Mouse (Mus musculus): ENCODE measurements at regions not wholly inside any gene's neighbourhood (a gene's known extent, or its start where the extent isn't known, plus 50 kb on each side); places are given as distances from the start of the nearest gene placed in this dataset.

GRCm38 (mm10) chr4:54328711-54329427 lies 503.0 kb downstream of the Tmem38b start:
- Histone ChIP-seq H3K27me3 (ENCODE audit: control insufficient read depth, insufficient read depth, insufficient read length) (no peaks in the 10 kb centered on the region), H3K79me2 (ENCODE audit: control insufficient read depth, insufficient read depth) (no peaks in the 10 kb centered on the region), H3K36me3 (ENCODE audit: control insufficient read depth, insufficient read depth) (no peaks in the 10 kb centered on the region), H3K4me3 (no peak overlapping the region), H3K4me2 (ENCODE audit: low read depth) (no peak overlapping the region), H3ac (ENCODE audit: control insufficient read depth, insufficient read length) (no peak overlapping the region)
- TF ChIP-seq TCF12 (IDR thresholded peaks at IDR 0.05; ENCODE audit: insufficient read depth, poor library complexity, severe bottlenecking): no peak
- no peak for TF ChIP-seq POLR2A (IDR thresholded peaks at IDR 0.05; ENCODE audit: insufficient read length, low read depth)
- TF ChIP-seq MYOG (IDR thresholded peaks at IDR 0.05; ENCODE audit: control insufficient read depth in 1 of 3, insufficient read depth in 1 of 3, insufficient read length in 2 of 3, low read depth in 2 of 3): no peak
- no peak for TF ChIP-seq SRF (IDR thresholded peaks at IDR 0.05; ENCODE audit: control insufficient read depth, insufficient read length, low read depth)
- no peak for TF ChIP-seq POLR2AphosphoS2 (IDR thresholded peaks at IDR 0.05; ENCODE audit: insufficient read length, low read depth)
- TF ChIP-seq TCF3 (IDR thresholded peaks at IDR 0.05; ENCODE audit: insufficient read length, low read depth): no peak
- TF ChIP-seq CEBPB (IDR thresholded peaks at IDR 0.05; ENCODE audit: insufficient read depth, poor library complexity, severe bottlenecking): no peak
- TF ChIP-seq REST (IDR thresholded peaks at IDR 0.05; ENCODE audit: insufficient read depth, insufficient read length): no peak
- no peak for TF ChIP-seq MYOD1 (IDR thresholded peaks at IDR 0.05; ENCODE audit: control insufficient read depth in 1 of 3, insufficient read length in 2 of 3, low read depth in 2 of 3)
- TF ChIP-seq E2F4 (IDR thresholded peaks at IDR 0.05; ENCODE audit: insufficient read depth): no peak
- TF ChIP-seq MAX (IDR thresholded peaks at IDR 0.05; ENCODE audit: low read depth): no peak
- no peak for TF ChIP-seq USF1 (IDR thresholded peaks at IDR 0.05; ENCODE audit: low read depth)

- H3ac ChIP-seq (ENCODE audit: control insufficient read depth, insufficient read length): no peak overlapping the region
- no peaks in the 10 kb centered on the region for H3K36me3 ChIP-seq (ENCODE audit: control insufficient read depth, insufficient read depth)
- H3K79me2 ChIP-seq (ENCODE audit: control insufficient read depth, insufficient read depth): no peaks in the 10 kb centered on the region
- no peak for TF ChIP-seq CEBPB (IDR thresholded peaks at IDR 0.05; ENCODE audit: insufficient read depth, poor library complexity, severe bottlenecking)
- TF ChIP-seq TCF12 (IDR thresholded peaks at IDR 0.05; ENCODE audit: insufficient read depth, poor library complexity, severe bottlenecking): no peak
- TF ChIP-seq MYOG (IDR thresholded peaks at IDR 0.05; ENCODE audit: control insufficient read depth in 1 of 3, insufficient read depth in 1 of 3, insufficient read length in 2 of 3, low read depth in 2 of 3): no peak
- no peak for TF ChIP-seq TCF3 (IDR thresholded peaks at IDR 0.05; ENCODE audit: insufficient read length, low read depth)
- no peak for TF ChIP-seq USF1 (IDR thresholded peaks at IDR 0.05; ENCODE audit: low read depth)
- no peak for TF ChIP-seq MYOD1 (IDR thresholded peaks at IDR 0.05; ENCODE audit: control insufficient read depth in 1 of 3, insufficient read length in 2 of 3, low read depth in 2 of 3)
- TF ChIP-seq POLR2AphosphoS2 (IDR thresholded peaks at IDR 0.05; ENCODE audit: insufficient read length, low read depth): no peak
- TF ChIP-seq SRF (IDR thresholded peaks at IDR 0.05; ENCODE audit: control insufficient read depth, insufficient read length, low read depth): no peak
- TF ChIP-seq REST (IDR thresholded peaks at IDR 0.05; ENCODE audit: insufficient read depth, insufficient read length): no peak
- H3K4me2 ChIP-seq (ENCODE audit: low read depth): no peak overlapping the region
- H3K4me3 ChIP-seq: no peak overlapping the region
- no peaks in the 10 kb centered on the region for H3K27me3 ChIP-seq (ENCODE audit: control insufficient read depth, insufficient read depth, insufficient read length)
These were observed 504.8 kb downstream of the Tmem38b start for GRCm38 (mm10) chr4:54330686-54331085.

GRCm38 (mm10) chr4:54331588-54332211 lies 505.9 kb downstream of the Tmem38b start:
- Histone ChIP-seq H3K27me3 (ENCODE audit: control insufficient read depth, insufficient read depth, insufficient read length) (no peaks in the 10 kb centered on the region), H3K4me3 (no peak overlapping the region), H3ac (ENCODE audit: control insufficient read depth, insufficient read length) (no peak overlapping the region), H3K36me3 (ENCODE audit: control insufficient read depth, insufficient read depth) (no peaks in the 10 kb centered on the region), H3K79me2 (ENCODE audit: control insufficient read depth, insufficient read depth) (no peaks in the 10 kb centered on the region), H3K4me2 (ENCODE audit: low read depth) (peak overlapping the region; percentile 20)
- TF ChIP-seq MYOG (IDR thresholded peaks at IDR 0.05; ENCODE audit: control insufficient read depth in 1 of 3, insufficient read depth in 1 of 3, insufficient read length in 2 of 3, low read depth in 2 of 3): no peak
- TF ChIP-seq POLR2A (IDR thresholded peaks at IDR 0.05; ENCODE audit: insufficient read length, low read depth): no peak
- TF ChIP-seq MYOD1 (IDR thresholded peaks at IDR 0.05; ENCODE audit: control insufficient read depth in 1 of 3, insufficient read length in 2 of 3, low read depth in 2 of 3): no peak
- no peak for TF ChIP-seq SRF (IDR thresholded peaks at IDR 0.05; ENCODE audit: control insufficient read depth, insufficient read length, low read depth)
- no peak for TF ChIP-seq CEBPB (IDR thresholded peaks at IDR 0.05; ENCODE audit: insufficient read depth, poor library complexity, severe bottlenecking)
- no peak for TF ChIP-seq TCF3 (IDR thresholded peaks at IDR 0.05; ENCODE audit: insufficient read length, low read depth)
- no peak for TF ChIP-seq POLR2AphosphoS2 (IDR thresholded peaks at IDR 0.05; ENCODE audit: insufficient read length, low read depth)
- no peak for TF ChIP-seq USF1 (IDR thresholded peaks at IDR 0.05; ENCODE audit: low read depth)
- no peak for TF ChIP-seq TCF12 (IDR thresholded peaks at IDR 0.05; ENCODE audit: insufficient read depth, poor library complexity, severe bottlenecking)
- TF ChIP-seq E2F4 (IDR thresholded peaks at IDR 0.05; ENCODE audit: insufficient read depth): no peak
- TF ChIP-seq MAX (IDR thresholded peaks at IDR 0.05; ENCODE audit: low read depth): no peak
- TF ChIP-seq REST (IDR thresholded peaks at IDR 0.05; ENCODE audit: insufficient read depth, insufficient read length): no peak

GRCm38 (mm10) chr4:54332261-54332660 lies 506.4 kb downstream of the Tmem38b start:
- Histone ChIP-seq H3K27me3 (ENCODE audit: control insufficient read depth, insufficient read depth, insufficient read length) (no peaks in the 10 kb centered on the region), H3ac (ENCODE audit: control insufficient read depth, insufficient read length) (no peak overlapping the region), H3K36me3 (ENCODE audit: control insufficient read depth, insufficient read depth) (no peaks in the 10 kb centered on the region), H3K79me2 (ENCODE audit: control insufficient read depth, insufficient read depth) (no peaks in the 10 kb centered on the region), H3K4me2 (ENCODE audit: low read depth) (no peak overlapping the region), H3K4me3 (no peak overlapping the region)
- TF ChIP-seq CEBPB (IDR thresholded peaks at IDR 0.05; ENCODE audit: insufficient read depth, poor library complexity, severe bottlenecking) (no peak), POLR2A (IDR thresholded peaks at IDR 0.05; ENCODE audit: insufficient read length, low read depth) (no peak), TCF3 (IDR thresholded peaks at IDR 0.05; ENCODE audit: insufficient read length, low read depth) (no peak), TCF12 (IDR thresholded peaks at IDR 0.05; ENCODE audit: insufficient read depth, poor library complexity, severe bottlenecking) (no peak), MYOG (IDR thresholded peaks at IDR 0.05; ENCODE audit: control insufficient read depth in 1 of 3, insufficient read depth in 1 of 3, insufficient read length in 2 of 3, low read depth in 2 of 3) (no peak), SRF (IDR thresholded peaks at IDR 0.05; ENCODE audit: control insufficient read depth, insufficient read length, low read depth) (no peak)
